Mouse (Mus musculus): ENCODE data around the gene Rtn1.

DNA sequence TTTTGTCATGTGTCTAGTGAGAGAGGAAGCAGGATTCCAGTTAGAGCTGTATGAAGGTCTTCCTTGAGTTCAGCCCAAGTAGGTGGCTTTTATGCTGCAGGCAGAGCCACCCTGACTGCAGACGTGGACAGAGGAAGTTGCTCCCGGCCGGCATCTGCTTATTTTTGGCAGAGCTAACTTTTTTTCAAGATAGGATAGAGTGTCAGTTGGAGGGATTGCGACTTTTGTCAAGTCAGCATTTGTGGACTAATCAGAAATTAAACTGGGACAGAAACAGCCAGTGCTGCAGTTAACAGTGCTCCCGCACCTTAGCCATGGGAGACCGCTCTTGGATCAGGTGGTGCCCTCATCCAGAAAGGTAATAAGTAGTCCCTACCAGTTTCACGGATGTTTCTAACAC lies 211.4 kb downstream of the Rtn1 start:
- TF ChIP-seq CTCF (IDR thresholded peaks at IDR 0.05; ENCODE audit: low read depth) (no peak), EP300 (IDR thresholded peaks at IDR 0.05; ENCODE audit: low read depth) (no peak)
